Mouse (Mus musculus): ENCODE measurements around the gene Rpl23a.

Rpl23a gene

DNA sequence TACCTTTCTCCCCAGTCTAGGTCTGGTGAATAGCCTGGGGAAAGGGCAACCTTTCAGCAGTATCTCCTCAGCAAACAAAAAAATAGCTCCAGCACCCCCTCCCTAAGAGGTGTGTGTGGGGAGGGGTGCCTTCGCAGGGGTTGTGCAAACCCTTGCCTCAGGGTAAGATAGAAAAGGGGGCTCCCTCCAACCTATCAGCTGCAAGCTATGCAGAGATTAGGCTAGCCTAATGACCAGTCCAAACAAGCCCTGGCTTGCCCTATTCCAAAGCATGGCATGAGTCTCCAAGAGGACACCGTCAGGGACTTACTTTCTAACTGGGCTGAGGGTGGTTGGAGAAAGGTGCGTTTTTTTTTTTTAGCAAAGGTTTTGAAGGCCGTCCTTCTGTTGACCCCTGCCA lies 17.2 kb downstream of the Rpl23a start:
- no peak for DNase-seq

DNA sequence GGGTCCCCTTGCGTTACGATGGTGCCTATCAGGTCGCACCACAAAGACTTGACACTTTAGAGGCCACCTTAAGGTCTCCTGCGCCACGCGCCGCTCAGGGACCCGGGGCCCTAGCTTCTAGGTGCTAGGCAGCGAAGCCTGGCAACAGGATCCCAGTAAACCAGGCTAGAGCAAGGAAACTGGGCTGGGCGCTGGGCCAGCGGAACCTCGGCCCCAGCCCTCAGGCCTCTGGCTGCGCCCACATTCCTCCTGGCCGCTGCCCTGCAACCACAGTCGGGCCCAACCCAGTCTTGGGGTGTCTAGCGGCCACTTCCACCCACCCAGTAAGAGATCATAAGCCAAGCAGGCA lies 17.6 kb downstream of the Rpl23a start:
- no peak for DNase-seq

DNA sequence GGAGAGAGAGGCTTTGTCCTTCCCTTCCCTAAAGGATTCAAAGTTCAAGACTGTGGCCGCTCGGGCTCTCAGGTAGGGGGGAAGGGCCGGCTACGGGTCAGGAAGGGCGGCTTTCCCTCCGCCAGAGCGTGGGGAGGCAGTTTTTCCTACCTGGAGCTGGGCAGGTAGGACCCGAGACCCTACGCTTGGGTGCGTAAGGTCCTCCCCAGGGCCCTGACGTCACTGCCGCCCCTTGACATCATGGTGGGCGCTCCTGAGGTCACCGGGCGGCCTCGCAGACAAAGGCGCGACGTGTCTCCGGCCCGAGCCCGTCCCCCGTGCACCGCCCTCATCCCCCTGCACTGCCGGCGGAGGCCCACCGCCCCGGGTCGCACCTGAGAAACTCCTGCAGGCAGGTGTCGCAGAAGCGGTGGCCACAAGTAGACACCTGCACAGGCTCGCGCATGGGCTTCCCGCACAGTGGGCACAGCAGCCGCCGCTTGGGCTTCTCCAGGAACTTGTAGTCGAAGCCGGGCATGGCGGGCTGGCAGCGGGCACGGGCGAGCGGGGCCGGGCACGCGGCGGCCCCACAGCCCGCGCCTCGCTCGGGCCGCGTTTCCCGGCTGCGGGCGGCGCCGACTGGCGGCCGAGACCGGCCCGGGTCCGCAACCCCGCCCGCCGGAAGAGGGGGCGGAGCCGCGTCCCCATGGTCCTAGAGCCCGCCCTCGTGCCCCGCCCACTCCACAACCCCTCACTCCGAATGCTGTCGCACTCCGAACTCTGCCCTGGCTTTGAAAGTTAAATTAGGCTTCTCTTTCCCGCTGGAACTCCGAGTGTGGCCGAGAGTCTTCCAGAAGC lies 18.2 kb downstream of the Rpl23a start, which contains the start of gene Traf4:
TSS of gene Traf4 (minus strand) at position 666 of the 837 bp plus-strand sequence.
- DNase-seq: peak; percentile 69 to 77

DNA sequence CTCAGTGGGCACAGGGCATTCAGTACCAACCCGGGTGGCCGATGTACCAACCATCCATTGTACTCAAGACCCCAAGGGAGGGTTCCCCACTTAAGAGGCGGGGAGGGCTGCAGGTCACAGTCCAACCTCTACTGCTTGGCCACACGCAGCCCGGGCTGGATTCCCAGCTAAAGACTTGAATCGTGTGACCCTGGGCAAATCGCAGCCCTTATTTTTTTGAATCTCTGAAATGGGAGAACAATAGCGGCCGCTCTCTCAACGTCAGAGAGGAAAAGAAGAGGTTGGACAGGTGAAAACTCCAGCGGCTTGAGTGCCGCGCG lies 18.8 kb downstream of the Rpl23a start:
- DNase-seq: peak in 1 of 2 experiments; percentile 28

DNA sequence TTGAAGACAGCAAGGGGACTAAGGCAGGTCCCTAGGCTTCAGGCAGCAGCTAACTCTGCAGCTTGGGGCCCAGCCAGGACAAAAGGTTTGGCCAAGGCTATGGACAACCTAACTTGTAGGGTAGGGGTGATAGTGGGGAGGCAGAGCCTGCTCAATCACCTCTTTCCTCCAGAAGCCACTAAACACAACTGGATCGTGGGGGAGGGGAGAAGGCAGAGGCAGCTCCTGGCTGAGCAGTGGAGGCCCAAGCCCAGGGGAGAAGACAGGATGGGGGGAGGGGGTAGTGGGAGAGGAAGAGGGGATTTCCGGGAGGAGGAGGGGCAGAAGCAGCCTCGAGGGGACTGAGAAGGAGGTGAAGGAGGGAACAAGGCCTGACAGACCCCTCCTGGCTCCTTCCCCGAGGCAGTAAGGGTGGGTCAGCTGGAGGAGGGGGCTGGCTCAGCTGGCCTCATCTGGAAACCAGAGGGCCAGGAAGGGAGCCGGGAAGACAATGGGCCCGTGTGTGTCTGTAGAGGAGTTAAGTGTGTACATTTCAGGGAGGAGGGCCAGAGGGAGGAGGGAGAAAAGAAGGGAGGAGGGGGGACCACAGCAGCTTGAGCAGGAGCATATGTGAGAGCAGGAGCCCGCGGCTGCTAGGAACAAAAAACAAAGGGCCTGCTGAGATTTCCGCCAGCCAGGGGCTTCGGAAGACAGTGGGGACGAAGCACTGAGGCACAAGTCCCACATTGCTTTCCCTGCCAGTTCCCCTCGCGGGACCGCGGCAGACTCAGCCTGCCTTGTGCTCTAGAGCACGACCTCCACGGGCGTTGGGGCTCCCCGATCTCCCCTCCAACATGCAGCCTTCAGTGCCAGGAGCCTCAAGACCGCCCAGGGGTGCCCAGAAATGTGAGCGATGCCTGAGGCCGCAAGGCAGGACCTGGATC lies 19.4 kb downstream of the Rpl23a start:
- DNase-seq: peak; percentile 69 to 80

DNA sequence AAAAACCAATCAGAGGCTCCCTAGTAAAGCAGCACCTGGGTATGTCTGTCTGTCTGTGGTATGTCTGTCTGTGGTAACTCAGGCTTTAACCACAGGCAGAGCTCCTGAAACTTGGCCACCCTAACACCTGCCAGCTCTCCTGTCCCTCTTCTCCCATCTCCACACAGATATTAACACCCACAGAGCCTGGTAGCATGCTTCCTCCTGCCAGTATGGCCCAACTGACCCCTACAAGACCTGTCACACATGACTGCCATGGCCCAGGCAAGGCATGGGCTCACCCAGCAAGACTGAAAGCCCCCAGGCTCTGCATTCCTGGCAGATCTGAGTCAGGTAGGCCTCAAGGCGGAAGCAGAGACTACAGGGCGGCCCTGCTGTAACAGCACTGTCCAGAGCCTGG lies 20.3 kb downstream of the Rpl23a start:
- DNase-seq: peak in 1 of 2 experiments; percentile 21

DNA sequence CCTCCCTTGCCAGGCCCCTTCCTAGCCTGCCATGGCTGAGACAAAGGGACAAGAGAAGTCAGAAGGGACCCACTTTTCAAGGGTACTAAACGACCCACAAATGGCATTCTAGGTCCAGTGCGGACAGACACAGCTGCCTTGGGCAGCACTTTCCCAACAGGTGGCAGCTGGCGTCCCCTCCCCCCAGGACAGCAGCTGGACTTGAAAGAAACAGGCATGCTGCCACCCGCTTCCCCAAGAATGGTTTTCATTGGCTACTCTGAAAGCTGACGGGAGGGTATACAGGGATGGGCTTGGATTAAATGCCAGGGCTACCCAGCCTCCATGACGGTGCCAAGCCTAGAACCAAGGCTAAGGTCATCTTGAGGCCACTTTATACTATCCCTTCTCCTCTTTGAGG lies 20.9 kb downstream of the Rpl23a start:
- no peak for DNase-seq

GRCm38 (mm10) chr11:78161968-78162367 lies 21.4 kb downstream of the Rpl23a start:
- DNase-seq: no peak

- DNase-seq: no peak
Measured at GRCm38 (mm10) chr11:78161169-78161568, 22.2 kb downstream of the Rpl23a start.

- DNase-seq: no peak
Measured at GRCm38 (mm10) chr11:78160675-78161074, 22.7 kb downstream of the Rpl23a start.

DNA sequence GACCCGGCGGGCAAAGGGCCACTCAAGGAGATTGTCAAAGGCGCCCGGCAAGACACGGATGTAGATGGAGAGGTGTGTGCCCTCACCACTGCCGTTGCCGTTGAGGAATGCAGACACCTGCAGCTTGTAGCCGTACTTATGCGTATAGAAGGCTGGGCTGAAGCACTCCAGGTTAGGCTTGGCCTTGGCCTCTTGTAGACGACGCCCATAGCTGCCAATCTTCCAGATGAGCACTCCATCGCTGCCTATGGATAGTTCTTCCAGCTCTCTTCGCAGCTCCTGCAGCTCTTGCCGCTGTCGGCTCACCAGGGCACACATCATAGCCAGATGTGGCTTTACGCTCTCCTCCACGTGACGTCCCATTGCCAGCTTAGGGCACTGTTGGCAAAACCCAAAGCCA lies 23.2 kb downstream of the Rpl23a start:
- DNase-seq: no peak

DNA sequence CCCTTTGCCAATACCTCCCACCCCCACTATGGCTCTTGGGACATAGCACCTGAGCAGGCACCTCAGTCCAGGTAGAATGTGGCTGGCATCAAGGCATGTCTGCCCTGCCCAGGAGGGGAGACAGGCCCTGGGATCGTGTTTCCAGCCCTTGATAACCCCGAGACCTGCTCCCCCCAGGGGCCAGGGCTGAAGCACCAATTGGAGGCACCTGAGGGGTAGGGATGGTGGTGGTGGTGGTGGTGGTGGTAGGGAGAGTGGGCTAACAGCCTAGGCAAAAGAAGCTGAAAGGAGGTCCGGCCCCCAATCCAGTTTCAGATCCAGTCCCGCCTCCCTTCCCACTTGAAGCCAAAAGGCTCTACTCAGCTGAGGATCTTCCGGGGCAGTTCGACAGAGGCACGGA lies 23.8 kb downstream of the Rpl23a start:
- DNase-seq: peak in 1 of 2 experiments; percentile 24

DNA sequence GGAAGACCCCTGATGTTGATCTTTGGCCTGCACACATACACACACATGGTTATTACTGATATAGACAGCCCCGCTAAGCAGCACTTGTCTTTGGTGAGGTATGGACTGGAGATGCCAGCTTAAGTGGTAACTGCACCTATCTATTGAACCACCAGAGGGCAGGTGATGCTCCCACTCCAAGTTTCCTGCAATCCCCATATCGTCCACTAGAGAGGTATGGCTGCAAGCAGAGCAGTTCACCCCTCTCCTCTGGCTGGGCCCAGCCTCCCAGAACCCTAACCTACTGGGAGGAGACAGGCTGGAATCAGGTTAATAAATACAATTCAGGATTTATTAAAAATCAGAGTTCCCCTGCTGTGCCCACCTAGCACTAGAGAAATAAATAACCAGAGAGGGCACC lies 24.3 kb downstream of the Rpl23a start:
- DNase-seq: peak; percentile 61 to 68

GRCm38 (mm10) chr11:78156156-78156699 lies 27.2 kb downstream of the Rpl23a start:
- DNase-seq: no peak

DNA sequence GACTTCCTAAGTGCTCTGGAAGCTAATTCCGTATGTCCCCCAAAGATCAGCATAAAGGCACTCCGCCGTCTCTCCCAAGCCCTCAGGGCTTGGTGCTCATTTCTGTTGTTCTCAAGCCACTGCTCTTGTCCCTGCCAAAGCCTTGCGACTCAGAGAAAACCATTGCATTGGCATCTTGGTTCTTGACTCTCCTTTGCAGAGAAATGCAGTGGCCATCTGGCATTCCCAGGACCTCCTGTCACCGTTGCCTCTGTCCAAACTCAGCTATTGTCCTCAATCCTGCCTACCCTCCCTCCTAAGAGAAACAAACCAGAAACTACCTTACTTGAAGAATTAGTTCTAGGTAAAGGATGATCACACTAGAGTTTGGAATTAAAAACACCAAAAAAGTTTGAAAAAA lies 27.7 kb downstream of the Rpl23a start:
- no peak for DNase-seq

DNA sequence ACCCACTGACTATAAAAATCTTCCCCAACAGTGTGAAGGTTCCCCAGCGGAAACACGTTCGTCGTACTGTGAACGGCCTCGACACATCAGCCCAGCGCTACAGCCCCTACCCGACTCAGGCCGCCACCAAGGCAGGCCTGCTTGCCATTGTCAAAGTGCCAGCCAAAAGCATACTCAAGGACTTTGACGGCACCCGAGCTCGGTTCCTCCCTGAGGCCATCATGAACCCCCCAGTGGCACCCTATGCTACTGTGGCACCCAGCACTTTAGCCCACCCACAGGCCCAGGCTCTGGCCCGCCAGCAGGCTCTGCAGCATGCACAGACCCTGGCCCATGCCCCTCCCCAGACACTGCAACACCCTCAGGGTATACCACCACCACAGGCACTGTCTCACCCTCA lies 29.6 kb downstream of the Rpl23a start:
- no peak for DNase-seq

DNA sequence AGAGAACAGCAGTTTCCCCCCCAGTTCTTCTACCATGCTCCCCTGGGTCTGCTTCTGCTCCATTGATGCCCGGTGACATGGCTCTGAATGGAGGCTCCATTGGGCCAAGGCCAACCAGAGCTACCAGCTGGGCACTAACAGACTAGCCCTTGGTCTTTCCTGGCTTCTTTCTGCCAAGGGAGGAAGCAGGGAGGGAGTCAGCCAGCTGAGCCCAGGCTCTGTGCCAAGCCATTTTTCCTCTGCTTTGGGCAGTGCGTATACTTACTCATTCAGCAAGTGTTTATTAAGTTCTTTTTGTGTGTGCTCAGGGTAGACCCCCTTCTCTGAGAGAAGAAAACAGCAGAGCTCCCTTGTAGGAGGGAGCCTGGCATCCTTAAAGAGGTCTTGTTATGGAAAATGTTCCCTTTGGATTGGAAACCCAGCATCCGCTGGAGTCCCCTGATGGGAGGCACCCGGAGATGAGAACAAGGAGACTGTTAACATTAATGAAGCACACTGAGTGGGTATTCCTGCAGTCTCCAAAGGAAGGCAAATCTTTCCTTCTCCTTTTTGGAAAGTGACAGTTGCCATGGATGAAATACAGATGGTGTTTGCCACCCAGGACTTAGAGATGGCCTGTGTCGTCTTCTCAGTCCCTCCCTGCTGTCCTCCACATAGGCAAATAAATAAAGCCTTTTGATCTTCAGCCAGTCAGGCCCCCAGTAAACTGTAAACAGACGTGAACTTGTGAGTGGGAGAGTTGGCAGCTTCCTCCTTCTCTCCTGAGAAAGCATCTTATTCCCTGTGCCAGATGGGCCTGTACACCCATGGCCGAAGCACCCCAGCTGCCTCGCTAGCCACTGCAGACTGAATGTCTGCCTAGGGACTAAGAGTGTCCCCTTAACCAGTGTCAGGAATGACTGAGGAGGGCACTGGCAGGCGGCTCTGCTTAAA lies 30.8 kb downstream of the Rpl23a start:
- DNase-seq: no peak

DNA sequence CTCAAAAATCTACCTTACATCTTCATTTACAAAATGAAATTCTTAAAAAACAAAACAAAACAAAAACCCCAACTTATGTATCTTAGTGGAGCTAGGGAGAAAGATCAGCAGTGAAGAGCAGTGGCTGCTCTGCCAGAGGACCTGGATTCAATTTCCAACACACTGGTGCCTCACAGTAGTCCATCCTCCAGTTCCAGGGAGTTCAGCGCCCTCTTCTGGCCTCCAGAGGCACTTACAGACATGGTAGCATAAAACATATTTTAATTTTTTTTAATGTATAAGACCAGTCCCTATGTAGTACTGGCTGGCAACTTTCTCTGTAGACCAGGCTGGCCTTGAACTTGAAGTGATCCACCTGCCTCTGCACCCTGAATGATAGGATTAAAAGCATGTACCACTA lies 32.2 kb downstream of the Rpl23a start:
- DNase-seq: no peak

GRCm38 (mm10) chr11:78146707-78147543 lies 36.5 kb downstream of the Rpl23a start:
- no peak for DNase-seq

- no peak for DNase-seq
Measured at GRCm38 (mm10) chr11:78146168-78146567, 37.2 kb downstream of the Rpl23a start.

DNA sequence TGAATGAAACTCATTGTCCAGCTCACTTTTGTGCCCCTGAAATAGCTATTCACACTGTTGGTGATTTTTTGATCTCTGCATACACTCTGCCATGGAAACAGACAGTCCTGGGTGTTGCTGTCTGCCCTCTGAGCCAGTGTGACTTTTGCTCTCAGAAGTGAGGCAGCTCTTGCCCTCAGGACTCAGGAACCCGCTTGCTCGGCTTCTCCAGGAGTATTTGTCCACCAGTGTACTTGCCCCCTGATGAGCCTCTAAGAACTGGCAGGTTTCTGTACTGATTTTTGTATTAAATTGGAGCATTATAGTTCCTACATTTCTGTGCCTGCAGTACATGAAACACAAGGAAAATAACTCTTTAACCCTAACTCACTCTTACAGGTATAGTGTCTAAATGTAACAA lies 39.9 kb downstream of the Rpl23a start:
- no peak for DNase-seq

DNA sequence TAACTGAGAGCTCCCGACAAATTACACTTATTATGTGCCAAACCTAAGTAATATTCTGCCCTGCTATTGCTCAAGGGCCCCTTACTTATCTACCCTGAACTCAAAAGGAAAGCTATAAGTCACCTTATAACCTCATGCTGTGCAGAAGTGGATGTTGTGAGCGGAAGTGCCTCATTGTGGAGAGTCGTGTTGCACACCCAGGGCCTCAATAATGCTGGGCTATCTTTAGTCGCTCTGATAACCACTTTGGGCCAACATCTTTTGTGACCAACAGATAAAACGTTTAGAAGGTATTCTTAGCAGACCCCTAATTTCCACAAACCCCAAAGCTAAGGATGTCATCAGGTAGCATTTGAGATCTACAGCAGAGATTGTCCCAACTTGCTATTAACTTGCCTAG lies 42.7 kb downstream of the Rpl23a start:
- DNase-seq: no peak
